Mouse (Mus musculus): ENCODE results near the gene Rnf24.
A peak's percentile ranks its signal among the peaks of the same experiment; 100 is the strongest.
"Not testable (repeated sequence)": the region's sequence is repeated elsewhere in the genome, so short reads cannot be mapped to it uniquely, and the experiment has no call there.

Gene Rnf24

DNA sequence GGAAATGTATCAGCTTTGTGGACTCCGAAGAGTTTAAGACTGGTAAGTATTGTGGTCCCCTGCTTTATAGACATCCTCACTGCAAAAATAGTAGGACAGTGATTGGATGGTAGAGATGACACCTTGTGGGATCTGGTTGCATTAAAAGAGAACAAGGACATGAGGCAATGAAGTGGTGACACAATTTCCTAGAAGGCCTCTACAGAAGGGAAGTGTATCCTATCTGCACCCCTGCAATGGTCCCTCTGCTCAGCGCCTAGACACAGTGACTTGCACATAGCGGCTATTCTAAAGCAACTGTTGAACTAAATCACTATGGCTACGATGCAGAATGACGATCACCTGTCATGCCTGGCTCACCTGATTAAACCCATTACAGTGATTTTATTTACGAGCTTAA, 15.1 kb downstream of the Rnf24 start:
- no peak for DNase-seq (ENCODE audit: low spot score)

DNA sequence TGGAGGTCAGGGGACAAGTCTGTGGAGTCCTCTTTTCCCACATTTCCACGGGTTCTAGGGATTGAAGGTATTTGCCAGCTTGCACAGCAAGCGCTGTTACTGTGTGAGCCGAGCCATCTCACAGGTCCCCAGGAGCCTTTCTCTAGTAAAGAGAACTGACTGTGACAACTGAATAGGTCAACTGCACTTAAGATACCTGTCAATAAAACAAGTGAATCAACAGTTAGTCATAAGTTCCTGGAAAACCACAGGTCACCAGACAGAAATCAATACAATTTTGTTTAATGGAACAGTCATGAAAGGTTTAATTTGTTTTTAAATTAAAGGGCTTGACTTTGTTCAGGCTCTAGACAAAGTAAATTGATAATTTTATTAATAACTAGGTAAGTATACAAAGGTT, 22.1 kb downstream of the Rnf24 start:
- DNase-seq (ENCODE audit: low spot score): no peak

DNA sequence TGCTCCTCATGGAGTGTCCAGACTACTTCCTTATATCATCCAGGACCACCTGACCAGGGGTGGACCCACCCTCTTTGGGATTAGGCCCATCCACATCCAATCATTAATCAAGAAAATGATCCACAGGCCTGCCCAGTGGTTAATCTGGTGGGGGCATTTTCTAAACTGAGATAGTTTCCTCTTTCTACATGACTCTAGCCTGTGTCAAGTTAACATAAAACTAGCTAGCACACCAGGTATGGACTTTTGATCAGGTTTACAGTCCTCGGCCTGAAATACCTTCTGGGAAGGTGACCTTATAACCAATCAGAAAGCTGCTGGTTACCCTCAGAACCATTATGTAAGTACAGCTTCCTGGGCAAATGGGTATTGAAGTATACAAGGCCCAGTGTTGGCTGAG, 23.7 kb downstream of the Rnf24 start:
- no peak for DNase-seq (ENCODE audit: low spot score)

DNA sequence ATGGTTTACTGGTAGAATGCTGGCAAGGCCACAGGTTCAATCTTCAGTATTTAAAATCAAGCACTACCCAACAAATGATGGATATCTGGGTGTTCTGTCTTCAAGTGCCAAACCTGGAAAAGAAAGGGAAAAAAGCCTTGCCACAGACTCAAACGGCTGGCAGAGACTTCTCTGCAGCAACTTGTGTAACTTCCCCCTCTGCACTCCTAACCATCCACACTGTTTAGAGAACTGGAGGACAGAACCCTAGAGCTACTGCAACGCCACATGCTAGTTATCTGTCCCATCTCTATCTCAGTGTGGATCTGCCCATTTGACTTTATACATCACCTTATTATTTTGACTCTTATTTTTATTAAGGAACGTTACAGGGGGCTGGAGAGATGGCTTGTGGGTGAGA, 26.6 kb downstream of the Rnf24 start:
- DNase-seq (ENCODE audit: low spot score): no peak

DNA sequence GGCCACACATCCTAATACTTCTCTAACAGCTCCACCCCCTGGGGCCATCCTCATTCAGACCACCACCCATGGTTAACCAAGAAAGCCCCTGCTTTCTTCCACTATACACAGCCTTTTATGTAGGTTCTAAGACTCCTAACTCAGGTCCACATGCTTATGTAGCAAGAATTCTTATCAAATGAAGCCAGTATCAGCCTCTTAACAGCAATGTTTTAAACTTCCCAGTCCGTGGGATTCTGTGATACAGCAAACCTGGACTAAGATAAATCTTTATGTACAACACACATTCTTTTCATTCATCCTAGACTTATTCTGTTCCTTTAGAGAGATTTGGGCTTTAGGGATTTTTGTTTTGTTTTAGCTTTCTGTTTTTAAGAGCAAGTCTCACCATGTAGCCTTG, 29.0 kb downstream of the Rnf24 start:
- DNase-seq (ENCODE audit: low spot score): no peak

DNA sequence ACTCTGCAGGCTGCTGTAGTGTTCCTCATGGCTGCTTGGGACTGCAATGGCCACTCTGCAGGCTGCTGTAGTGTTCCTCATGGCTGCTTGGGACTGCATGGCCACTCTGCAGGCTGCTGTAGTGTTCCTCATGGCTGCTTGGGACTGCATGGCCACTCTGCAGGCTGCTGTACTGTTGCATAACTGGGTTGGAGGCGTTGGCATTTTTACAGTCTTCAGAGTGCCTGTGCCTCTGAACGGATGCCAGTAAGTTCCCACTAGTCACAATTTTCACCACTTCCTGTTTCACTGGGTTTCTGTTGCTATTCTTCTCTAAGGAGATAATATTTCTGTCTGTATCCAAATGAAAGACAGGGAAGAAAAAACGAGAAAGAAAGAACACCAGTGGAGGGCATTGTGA, 31.5 kb downstream of the Rnf24 start:
- DNase-seq (ENCODE audit: low spot score): not testable (repeated sequence)

DNA sequence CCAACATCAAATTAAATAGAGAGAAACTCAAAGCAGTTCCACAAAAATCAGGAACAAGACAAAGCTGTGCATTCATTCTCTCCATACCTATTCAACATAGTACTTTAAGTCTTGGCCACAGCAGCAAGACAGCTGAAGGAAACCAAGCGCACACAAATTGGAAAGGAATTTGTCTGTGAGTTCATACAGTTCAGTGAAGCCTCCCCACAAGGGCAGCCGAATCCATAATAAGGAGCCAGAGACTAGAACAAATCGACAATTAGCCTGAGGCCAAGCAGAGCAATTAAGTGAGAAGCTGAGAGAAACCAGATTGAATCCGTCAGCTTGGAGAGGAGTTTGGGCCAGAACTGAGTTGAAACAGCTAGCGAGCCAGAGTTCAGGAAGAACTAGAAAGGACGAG, 33.3 kb downstream of the Rnf24 start:
- DNase-seq (ENCODE audit: low spot score): no peak

DNA sequence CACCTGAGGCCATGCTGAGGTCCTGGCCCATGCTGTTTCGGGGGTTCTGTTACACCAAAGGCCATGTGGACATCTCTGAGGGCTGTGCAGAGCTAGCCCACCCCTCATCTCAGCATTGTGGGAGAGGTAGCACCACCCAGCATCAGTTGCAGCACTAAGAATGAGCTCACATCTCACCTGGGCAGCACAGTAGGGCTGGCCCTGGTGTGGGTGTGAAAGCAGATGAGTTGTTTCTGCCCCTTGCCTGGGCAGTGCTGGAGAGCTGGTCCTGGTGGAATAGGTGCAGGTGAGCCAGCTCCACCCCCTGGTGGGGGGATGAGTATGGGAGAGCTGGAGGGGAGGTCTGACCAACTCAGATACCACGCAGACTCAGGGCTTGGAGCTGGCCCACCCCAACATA, 36.5 kb downstream of the Rnf24 start:
- no peak for DNase-seq (ENCODE audit: low spot score)

DNA sequence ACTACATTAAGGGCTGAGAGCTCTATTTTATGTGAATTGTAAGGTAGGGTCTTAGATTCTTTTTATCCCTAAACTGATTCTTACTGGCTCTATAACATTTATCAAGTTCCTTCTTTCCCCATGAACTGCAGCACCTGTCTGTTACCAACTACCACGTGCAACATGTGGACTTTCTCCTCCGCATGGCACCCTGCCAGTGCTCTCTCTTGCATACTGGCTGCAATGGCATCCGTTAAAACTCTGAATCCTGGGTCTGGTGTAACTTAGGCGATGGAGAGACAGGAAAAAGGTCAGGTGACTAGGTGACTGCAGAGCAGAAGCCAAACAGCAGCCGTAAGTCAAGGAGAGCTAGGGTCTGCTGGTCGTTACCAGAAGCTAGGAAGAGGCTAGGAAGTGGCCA, 43.4 kb downstream of the Rnf24 start:
- DNase-seq (ENCODE audit: low spot score): no peak

DNA sequence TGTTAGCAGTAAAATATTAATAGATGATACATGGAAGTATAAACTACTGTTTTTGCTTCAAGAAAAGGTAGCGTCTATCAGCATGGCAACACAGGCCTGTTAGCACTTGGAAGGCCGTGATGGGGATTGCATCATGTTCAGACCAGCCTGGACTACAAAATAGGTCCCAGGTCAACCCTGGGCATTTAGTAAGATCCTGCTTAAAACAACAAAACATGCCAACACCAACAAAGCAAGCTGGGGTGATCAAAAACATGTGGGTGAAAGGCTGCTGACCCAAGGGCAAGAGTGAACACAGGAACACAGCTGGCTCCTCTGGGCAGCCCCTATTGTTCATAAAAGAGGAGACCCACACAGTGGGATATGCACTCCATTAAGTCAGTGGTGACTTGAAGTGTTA, 44.9 kb downstream of the Rnf24 start:
- no peak for DNase-seq (ENCODE audit: low spot score)

DNA sequence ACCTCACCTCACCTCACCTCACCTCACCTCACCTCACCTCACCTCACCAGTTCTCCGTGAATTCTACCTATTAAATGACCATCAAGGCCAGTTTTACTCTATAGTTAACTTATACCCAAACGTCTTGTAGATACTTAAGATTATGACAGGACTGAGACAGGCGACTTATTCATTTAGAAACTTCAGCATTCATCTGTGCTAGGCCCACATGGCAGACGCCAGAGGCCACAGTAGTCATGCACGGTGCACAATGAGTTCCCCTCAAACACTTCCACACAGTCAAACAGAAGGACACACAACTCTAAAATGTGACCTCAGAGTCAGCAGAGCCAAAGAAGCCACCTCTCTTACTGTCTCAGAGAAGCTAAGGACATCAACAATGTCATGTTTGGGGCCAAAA, 45.3 kb downstream of the Rnf24 start:
- DNase-seq (ENCODE audit: low spot score): no peak

DNA sequence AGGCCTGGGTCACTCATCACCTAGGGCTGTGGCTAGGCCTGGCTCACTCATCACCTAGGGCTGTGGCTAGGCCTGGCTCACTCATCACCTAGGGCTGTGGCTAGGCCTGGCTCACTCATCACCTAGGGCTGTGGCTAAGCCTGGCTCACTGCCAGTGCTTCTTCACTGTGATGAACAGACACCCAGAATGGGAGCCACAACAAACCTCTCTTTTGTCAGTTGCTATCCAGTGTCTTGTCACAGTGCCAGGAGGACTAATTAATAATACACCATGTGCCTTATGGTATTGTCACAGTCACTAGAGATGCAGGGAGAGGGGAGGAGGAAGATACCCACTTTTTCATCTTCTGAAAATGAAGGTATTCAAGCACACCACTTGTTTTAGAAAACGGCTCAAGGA, 47.5 kb downstream of the Rnf24 start:
- peak; percentile 45 for DNase-seq (ENCODE audit: low spot score)

DNA sequence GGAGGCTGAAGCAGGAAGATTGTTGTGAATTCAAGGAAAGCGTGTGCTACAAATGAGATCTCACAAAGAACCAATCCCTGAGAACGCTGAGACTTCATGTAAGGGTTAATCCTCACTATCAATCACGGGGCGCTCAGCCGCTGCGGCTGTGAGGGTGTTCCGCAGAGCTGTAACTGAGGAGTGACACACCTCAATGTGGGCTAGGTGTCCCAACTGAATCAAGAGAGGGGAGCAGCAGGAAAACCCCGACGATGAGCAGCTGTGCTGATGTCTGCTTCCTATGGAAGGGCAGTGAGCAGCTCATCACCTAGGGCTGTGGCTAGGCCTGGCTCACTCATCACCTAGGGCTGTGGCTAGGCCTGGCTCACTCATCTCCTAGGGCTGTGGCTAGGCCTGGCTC, 48.2 kb downstream of the Rnf24 start:
- no peak for DNase-seq (ENCODE audit: low spot score)

DNA sequence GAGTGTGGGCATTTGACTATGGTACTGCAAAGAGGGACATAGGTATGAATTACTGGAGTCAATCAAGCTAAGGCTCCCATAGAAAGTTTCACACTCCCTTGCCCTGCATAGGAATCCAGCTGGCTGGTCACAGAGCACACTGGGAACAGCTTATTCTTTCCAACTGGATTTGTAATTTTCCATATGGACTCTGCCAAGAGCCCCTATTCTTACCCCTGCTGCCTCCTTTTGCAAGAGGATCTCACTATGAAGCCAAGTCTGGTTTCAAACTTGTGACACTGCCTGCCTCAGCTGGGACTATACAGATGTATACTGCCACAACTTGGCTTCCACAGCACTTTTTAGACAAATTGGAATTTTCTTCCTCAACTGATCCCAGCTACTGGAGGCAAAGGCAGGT, 51.1 kb downstream of the Rnf24 start:
- DNase-seq (ENCODE audit: low spot score): no peak

DNA sequence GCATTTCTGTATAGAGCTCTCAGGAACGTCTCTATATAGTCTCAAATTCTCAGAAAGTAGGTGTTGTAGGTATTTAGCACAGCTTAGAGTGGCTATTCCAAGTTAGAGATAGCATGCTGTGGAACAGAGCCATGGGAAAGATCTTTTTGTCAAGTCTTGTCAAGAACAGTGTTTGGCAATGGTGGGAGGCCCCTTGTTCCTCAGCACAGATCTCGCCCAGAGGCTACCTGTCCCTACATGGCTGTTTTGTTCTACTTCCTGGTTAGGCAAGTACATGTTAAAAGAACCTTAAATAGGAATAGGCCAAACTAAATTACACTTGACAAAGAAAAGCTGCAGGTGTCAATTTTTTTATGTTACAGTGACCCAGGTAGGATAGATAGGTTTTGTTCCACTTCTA, 52.2 kb downstream of the Rnf24 start:
- no peak for DNase-seq (ENCODE audit: low spot score)

DNA sequence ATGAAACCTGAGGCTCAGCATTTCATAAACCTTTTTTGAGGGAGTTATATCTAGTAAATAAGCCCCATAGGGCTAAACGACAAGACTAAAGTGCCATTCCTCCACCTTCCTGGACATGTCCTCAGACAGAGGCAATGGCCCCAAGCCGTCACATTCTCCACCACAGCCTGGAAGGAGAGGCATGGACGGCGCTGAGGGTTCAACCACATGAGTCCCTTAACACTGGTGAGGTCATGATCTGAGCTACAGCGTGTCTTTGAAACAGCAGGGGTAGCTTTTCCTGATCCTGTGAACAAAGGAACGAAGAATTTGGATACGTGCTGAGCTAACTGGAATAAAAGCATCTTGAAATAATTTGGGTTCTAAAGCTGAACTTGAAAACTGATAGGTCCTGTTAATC, 54.0 kb downstream of the Rnf24 start:
- not testable (repeated sequence) for DNase-seq (ENCODE audit: low spot score)

DNA sequence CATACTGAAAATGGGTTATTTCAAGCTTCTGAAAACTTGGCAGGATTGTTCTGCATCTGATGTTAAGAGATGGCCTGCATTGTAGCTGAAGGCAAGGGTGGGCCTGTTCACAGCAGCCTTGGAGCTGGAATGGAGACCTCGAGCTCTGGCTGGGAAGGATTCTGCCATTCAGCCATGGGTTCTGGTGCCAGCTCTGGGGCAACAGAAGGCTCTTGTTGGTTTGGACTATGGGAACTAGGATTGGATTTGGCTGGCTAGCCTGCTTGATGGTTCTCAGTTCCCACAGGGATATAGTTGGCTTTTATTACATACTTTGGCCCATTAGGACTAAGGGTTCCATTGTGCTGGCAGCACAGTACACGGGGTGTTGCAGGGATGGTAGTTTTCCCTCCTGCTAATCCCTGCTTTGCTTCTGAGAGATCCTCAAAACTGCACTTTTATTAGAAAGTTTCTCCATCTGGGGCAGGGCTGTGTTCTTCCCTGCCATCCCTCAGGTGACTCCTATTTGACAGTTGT, 55.9 kb downstream of the Rnf24 start:
- DNase-seq (ENCODE audit: low spot score): no peak

DNA sequence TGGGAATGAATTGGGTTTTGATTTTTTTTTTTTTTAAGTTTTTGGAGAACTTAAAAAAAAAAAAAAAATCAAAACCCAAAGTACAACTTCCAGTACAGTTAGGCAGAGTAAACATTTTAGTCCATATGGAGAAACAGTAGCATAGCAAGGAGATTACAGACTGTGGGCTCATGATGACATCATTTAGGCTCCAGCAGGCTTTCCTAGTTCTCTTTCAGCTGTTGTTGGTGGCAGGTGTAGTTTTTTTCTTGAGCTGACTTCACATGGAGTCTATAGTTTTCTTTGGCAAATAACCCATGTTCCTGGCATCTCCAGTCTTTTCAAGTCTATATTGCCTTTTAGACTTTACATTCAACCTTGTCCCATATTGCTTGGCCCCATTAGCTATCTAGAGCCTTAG, 62.0 kb downstream of the Rnf24 start:
- no peak for DNase-seq (ENCODE audit: low spot score)

DNA sequence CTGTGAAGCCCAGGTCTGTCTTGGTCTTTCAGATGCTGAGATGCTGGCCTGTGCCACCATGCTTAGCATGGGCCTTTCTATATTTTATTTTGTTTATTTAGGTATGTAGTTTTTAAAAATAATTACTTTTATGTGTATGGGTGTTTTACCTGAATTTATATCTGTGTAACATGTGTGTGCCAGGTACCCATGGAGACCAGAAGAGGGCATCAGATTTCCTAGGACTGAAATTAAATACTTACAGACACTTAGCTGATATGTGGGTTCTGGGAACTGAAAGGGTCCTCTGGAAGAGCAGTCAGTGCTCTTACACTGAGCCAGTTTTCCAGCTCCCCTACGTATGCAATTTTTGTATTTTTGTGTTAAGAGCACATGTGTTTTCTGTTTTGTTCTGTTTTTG, 66.4 kb downstream of the Rnf24 start:
- DNase-seq (ENCODE audit: low spot score): no peak

DNA sequence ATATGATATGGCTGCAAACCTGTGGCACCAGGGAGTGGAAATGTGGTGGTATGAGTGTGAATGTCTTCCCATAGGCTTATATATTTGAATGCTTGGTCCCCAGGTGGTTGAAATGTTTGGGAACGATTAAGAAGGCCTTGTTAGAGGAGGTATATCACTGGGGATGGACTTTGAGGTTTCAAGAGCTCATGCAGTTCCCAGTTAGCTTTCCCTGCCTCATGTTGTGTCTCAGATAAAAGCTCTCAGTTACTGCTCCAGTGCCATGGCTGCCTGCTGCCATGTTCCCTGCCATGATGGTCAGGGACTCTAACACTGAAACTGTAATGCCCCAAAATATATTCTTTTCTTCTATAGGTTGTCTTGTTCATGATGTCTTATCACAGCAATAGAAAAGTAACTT, 71.1 kb downstream of the Rnf24 start:
- no peak for DNase-seq (ENCODE audit: low spot score)

DNA sequence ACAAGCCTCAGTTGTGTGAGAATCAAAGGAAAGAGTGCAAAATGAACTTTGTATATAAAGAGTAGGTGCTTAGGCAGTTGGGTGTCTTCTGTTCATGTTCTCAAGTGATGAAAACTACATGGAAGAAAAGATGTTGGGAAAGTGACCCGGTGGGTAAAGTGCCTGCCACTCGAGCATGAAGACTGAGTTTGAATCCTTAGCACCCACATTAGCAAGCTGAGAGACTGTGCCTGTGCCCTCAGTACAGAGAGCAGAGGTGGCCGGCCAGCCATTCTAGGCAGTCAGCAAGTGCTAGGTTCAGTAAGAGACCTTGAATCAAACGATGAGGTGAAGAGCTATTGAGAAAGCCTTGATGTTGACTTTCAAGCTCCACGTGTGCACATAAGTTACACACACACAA, 76.0 kb downstream of the Rnf24 start:
- DNase-seq (ENCODE audit: low spot score): no peak

DNA sequence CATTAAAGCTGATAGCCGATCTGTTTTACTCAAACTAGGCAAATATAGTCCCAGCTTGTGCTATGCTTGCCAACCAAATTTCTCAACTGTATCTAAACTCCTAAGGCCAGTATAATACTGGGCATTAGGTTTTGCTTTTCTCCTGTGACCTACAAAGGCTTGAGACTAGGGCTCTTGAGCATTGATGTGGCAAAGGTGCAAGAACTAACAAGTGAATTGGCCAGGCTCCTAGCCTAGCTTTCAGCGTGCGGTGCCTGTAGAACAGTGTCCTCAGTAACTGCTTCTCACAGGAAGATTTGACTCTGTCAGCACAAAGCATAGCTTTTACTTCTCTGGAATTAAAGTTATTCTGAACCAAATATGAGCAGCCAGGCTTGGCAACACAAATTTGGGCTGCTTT, 77.2 kb downstream of the Rnf24 start:
- no peak for DNase-seq (ENCODE audit: low spot score)

DNA sequence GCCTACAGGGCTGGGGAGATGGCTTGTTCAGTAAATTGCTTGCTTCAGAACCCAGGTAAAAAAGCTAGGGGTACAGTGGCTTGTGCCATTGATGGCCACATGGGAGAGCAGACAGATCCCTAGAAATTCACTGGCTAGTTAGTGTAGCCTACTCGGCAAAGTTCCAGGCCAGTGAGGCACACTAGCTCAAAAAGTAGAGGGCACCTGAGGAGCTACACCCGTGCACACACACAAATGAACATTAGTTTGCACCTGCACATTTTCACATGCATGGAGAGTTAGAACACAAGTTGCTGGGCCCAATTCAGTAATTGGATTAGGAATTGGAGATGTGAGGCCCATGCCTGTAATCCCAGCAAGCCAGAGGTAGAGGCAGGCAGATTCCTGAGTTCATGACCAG, 87.6 kb downstream of the Rnf24 start:
- no peak for DNase-seq (ENCODE audit: low spot score)

DNA sequence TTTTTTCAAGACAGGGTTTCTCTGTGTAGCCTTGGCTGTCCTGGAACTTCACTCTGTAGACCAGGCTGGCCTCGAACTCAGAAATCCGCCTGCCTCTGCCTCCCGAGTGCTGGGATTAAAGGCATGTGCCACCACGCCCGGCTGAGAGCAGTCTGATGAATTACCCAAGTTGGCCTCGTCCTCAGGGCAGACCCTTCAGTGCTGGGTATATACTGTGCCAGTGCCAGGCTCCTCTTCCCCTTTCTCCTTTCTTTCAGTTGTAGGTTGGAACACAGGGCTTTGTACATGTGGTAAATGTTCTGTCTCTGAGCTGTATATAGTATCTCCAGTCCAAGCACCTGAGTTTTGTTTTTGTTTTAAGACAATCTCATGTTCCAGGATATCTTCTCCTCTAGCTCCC, 88.7 kb downstream of the Rnf24 start:
- no peak for DNase-seq (ENCODE audit: low spot score)

Measured in layer of hippocampus, adult 9-10 months (tissue).